Comparison of ENCODE assay signal across 18 mouse cellular contexts in genomic region chr10:37995691-37996445, GRCm38 (mm10).
A peak's percentile ranks its signal among the peaks of the same experiment; 100 is the strongest.
DNase-seq lines count a peak whose midpoint lies in the region; ATAC-seq and TF ChIP-seq lines count a peak whose summit lies in the region.
"Had no signal": no experiment of that assay in that cellular context is flagged by ENCODE, and none has a peak within 500 bp of the region (broad histone marks: within the 10 kb centered on the region; RNA-seq: fewer than 3 reads in every experiment).

No protein-coding gene starts in this region.

- no peak overlapping the region for H3K27ac ChIP-seq in cerebellum, adult 2 months (ENCODE audit: insufficient read depth, low read length)
- H3K27ac ChIP-seq: embryonic facial prominence, embryonic 15.5 days; forebrain, embryonic 10.5 days; heart, embryonic 15.5 days; hindbrain, embryonic 13.5 days; hindbrain, postnatal 0 days had no signal

- intact Hi-C loops in left cerebral cortex, postnatal 4 days (cut with DNase I), result no loop called here

- TF ChIP-seq CTCF in cerebellum, adult 2 months (IDR thresholded peaks at IDR 0.05; ENCODE audit: borderline replicate concordance, insufficient read depth, low read depth, low read length), result no peak

- H3K27me3 ChIP-seq in cerebellum, adult 2 months (ENCODE audit: control insufficient read depth, insufficient read depth, low read length), result no peaks in the 10 kb centered on the region
- H3K27me3 ChIP-seq: embryonic facial prominence, embryonic 15.5 days; heart, embryonic 15.5 days; hindbrain, embryonic 13.5 days had no signal

- DNase-seq in cerebellum, postnatal 4 days (ENCODE audit: low spot score in 2 of 2), result no peak
- DNase-seq in cerebellum, adult 2 months, result peak; percentile 21 to 90
- DNase-seq in cerebellum, postnatal 10 days, result peak; percentile 62 to 64
- DNase-seq in left cerebral cortex, adult 8-10 months (ENCODE audit: low spot score in 2 of 2), result no peak
- no peak for DNase-seq in left cerebral cortex, postnatal 4 days
- no peak for DNase-seq in embryo, embryonic 11 days
- DNase-seq: adrenal gland, postnatal 14 days; heart, adult 18-20 months; heart, postnatal 14 days; kidney, adult 18-20 months had no signal

- H3K4me3 ChIP-seq in cerebellum, adult 2 months (replicated peaks; ENCODE audit: insufficient read depth, low read depth, low read length), result no peak overlapping the region
- H3K4me3 ChIP-seq: embryonic facial prominence, embryonic 15.5 days; erythroblast, embryonic 14.5 days; forebrain, embryonic 10.5 days; heart, embryonic 15.5 days; hindbrain, embryonic 13.5 days had no signal

- ATAC-seq in cerebellum, adult (ENCODE audit: insufficient number of reproducible peaks, low FRiP score, low TSS enrichment), result peak; percentile 98
- ATAC-seq: forebrain, embryonic 14.5 days; hindbrain, postnatal 0 days had no signal

- TF ChIP-seq POLR2A in cerebellum, adult 2 months (IDR thresholded peaks at IDR 0.05; ENCODE audit: borderline replicate concordance, insufficient read depth, low read length), result no peak

- peaks cover 5% of the 10 kb centered on the region; the same call in 1 of the 2 replicates for H3K4me1 ChIP-seq in cerebellum, adult 2 months (ENCODE audit: control insufficient read depth, insufficient read depth, low read length)
- H3K4me1 ChIP-seq: embryonic facial prominence, embryonic 15.5 days; forebrain, embryonic 10.5 days; heart, embryonic 15.5 days; hindbrain, embryonic 13.5 days had no signal

Comparison
In these comparisons a context has a peak if more than half of its experiments do, and no peak if none do; other contexts are left out.
1. DNase-seq: peak in cerebellum, adult 2 months (2 of 2) and cerebellum, postnatal 10 days (2 of 2); none in cerebellum, postnatal 4 days (0 of 2), left cerebral cortex, adult 8-10 months (0 of 2), left cerebral cortex, postnatal 4 days (single experiment) and embryo, embryonic 11 days (single experiment).